In the genomic region with DNA sequence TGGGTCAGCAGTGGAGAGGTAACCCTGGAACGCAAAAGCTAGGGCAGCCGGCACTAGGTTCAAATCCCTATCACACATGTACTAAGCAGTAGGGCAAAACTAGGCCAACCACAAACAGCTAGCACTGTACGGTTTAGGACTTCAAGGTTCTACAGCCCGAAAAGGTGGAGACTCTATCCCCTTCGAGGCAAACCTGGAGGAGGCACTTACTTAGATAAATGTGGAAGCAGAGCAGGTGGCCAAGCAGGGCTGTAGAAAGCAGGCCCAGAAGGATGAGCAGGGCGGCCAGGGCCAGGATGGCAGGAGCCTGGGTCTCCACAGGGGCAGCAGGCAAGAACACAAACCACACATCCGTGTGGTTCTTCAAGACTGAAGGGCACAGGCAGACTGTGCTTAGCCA, we compare ENCODE assay signal across 15 mouse cellular contexts. TPM values are rescaled to one million over a fixed set of nuclear protein-coding genes. Genes with fewer than 3 reads are reported as not detected.
"Had no signal": no experiment of that assay in that cellular context is flagged by ENCODE, and none has a peak within 500 bp of the region (broad histone marks: within the 10 kb centered on the region; RNA-seq: fewer than 3 reads in every experiment).

No protein-coding gene starts in this region.

- H3K27ac ChIP-seq: neural tube, embryonic 13.5 days; neural tube, embryonic 15.5 days had no signal

- H3K9me3 ChIP-seq: neural tube, embryonic 13.5 days; neural tube, embryonic 15.5 days had no signal

- H3K4me2 ChIP-seq: lung, embryonic 14.5 days; midbrain, embryonic 11.5 days; neural tube, embryonic 15.5 days had no signal

- DNase-seq: lung, adult 18-20 months; lung, embryonic 14.5 days; midbrain, embryonic 14.5 days; right cerebral cortex, adult 18-20 months; right cerebral cortex, postnatal 25 days; right cerebral cortex, postnatal 4 days; spleen, adult 18-20 months; thymus, adult 18-20 months; thymus, postnatal 14 days; thymus, postnatal 36 days had no signal

- H3K9ac ChIP-seq: lung, embryonic 14.5 days; neural tube, embryonic 15.5 days had no signal

- H3K4me3 ChIP-seq: myocyte; neural tube, embryonic 13.5 days; neural tube, embryonic 15.5 days had no signal

RNA-seq across cellular contexts. Expression of gene Hsd11b2, which starts 42.4 kb away (rescaled TPM):
- total RNA-seq: megakaryocyte, adult 5-6 weeks had no signal
